Mouse (Mus musculus) kidney, postnatal 0 days (tissue): ENCODE data around the gene Hivep1. TPM values are rescaled to one million over a fixed set of nuclear protein-coding genes. Genes with fewer than 3 reads are reported as not detected.

Experiments used
- ATAC-seq: fragments of 200-750 bp; cut with Nextera tagmentation; replicated peaks from 2 replicates; pipeline ENCODE4 v1.8.0; 2017; ENCODE audit warnings: low read depth, moderate number of reproducible peaks, moderate TSS enrichment, moderate library complexity; ENCODE audit not compliant: low FRiP score
- DNase-seq: peaks from one replicate; pipeline ENCODE4 v3.0.0-alpha.2; 2016; ENCODE audit warnings: low spot score
- H3K27ac ChIP-seq: fragments of 300-500 bp; sonication (generic); 2 replicates; pipeline ENCODE4 v1.5.1; 2014; ENCODE audit warnings: mild to moderate bottlenecking
- H3K27me3 ChIP-seq: fragments of 300-500 bp; sonication (generic); 2 replicates; pipeline ENCODE4 v1.6.1; 2014; ENCODE audit warnings: low read length, mixed read lengths; ENCODE audit not compliant: insufficient read depth
- H3K36me3 ChIP-seq: fragments of 300-500 bp; sonication (generic); 2 replicates; pipeline ENCODE4 v1.6.1; 2014; ENCODE audit warnings: low read length, mixed read lengths; ENCODE audit not compliant: insufficient read depth
- H3K4me1 ChIP-seq: fragments of 300-500 bp; sonication (generic); replicated peaks from 2 replicates; pipeline ENCODE4 v1.6.1; 2014; ENCODE audit warnings: antibody characterized with exemption, low read length, mixed read lengths; ENCODE audit not compliant: insufficient read depth
- H3K4me2 ChIP-seq: fragments of 300-500 bp; sonication (generic); 2 replicates; pipeline ENCODE4 v1.6.1; 2014; ENCODE audit warnings: mild to moderate bottlenecking, low read length, moderate library complexity, mixed read lengths
- H3K4me3 ChIP-seq: fragments of 300-500 bp; sonication (generic); replicated peaks from 2 replicates; pipeline ENCODE4 v1.5.1; 2014; ENCODE audit warnings: low read depth, low read length
- H3K9ac ChIP-seq: fragments of 300-500 bp; sonication (generic); 2 replicates; pipeline ENCODE4 v1.6.1; 2014; ENCODE audit warnings: low read depth, low read length
- H3K9me3 ChIP-seq: fragments of 300-500 bp; sonication (generic); replicated peaks from 2 replicates; pipeline ENCODE4 v1.6.1; 2016; ENCODE audit warnings: low read length, inconsistent platforms, mixed read lengths
- CTCF ChIP-seq: IDR thresholded peaks from 2 replicates; pipeline ENCODE4 v1.5.1; 2016; ENCODE audit warnings: antibody characterized with exemption, low read depth, mild to moderate bottlenecking, moderate library complexity
- WGBS: fragments of 180-500 bp; shearing (Covaris S2); extraction: QIAGEN DNeasy Blood & Tissue Kit; methylation state at CpG from one replicate; pipeline ENCODE4 v1.1.7; 2014; 5-methylcytosine and 5-hydroxymethylcytosine counted together
- polyA plus RNA-seq: library from polyadenylated mRNA; unstranded; fragments of >200 nt; fragmentation: Nextera tagmentation; extraction: Ambion mirVana; gene quantifications from 2 replicates; pipeline ENCODE4 v1.2.1, GENCODE M21; 2015

The Hivep1 gene
- polyA plus RNA-seq, 1 experiment from 2014 or later = 10.6 TPM

DNA sequence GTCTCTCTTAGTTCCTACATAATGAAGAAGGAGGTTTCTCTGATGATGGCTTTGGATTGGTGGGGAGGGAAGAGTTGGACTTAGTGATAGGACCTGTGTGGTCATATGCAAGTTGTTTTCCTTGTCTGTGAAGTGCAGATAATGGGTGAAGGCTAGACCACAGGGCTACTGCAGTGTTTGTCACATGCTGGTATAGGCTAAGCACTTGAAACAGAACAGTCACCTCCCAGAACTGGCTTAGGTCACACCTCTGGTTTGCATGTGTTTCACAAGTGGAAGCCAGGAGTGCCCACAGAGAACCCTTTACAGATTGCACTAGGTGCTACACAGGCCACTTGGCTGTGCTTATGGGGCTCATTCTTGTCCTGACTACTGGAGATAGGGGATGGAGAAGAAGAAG lies 12.4 kb downstream of the Hivep1 start:
- no peak for ATAC-seq
- H3K36me3 ChIP-seq = 0 out of 2 replicates have a peak, but pooled peaks cover 8% of the 10 kb centered on the region
- H3K9ac ChIP-seq = no peak overlapping the region
- H3K4me3 ChIP-seq = no peak overlapping the region
- no peak for DNase-seq
- no peak overlapping the region for H3K27ac ChIP-seq
- H3K4me1 ChIP-seq = 0 out of 2 replicates have a peak, but pooled peaks cover 3% of the 10 kb centered on the region
- H3K9me3 ChIP-seq = no peaks in the 10 kb centered on the region
- H3K27me3 ChIP-seq = no peaks in the 10 kb centered on the region
- H3K4me2 ChIP-seq = no peak overlapping the region
- TF ChIP-seq CTCF = no peak

- H3K4me1 ChIP-seq = no peaks in the 10 kb centered on the region
- WGBS = 67% methylated on average over 4 of the region's 4 CpGs
- no peak overlapping the region for H3K4me2 ChIP-seq
- no peak overlapping the region for H3K9ac ChIP-seq
- H3K36me3 ChIP-seq = no peaks in the 10 kb centered on the region
- no peaks in the 10 kb centered on the region for H3K27me3 ChIP-seq
- H3K27ac ChIP-seq = no peak overlapping the region
- ATAC-seq (no peak), DNase-seq (no peak)
- H3K4me3 ChIP-seq = no peak overlapping the region
- no peaks in the 10 kb centered on the region for H3K9me3 ChIP-seq
- no peak for TF ChIP-seq CTCF
These were observed 18.4 kb downstream of the Hivep1 start for GRCm38 (mm10) chr13:42070236-42070635.

DNA sequence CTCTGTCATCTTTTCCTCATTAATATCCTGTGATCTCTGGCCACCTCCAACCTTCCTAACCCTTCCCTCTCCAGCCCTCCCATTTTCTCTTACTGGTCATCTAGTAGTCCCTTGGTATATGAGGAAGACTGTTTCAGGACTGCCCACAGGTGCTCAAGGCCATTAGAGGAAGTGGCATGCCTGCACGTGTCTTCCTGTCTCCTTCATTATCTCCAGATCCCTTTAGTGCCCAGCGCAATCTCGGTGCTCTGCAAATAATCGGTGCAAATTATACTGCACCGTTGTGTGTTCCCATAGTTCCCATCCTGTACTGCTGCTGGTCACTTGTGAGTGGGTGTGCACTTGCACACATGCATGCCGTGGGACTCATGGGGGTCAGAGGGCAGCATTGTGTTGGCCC lies 19.2 kb downstream of the Hivep1 start:
- DNase-seq (no peak), ATAC-seq (no peak)
- WGBS = 83% methylated on average over 6 of the region's 6 CpGs
- Histone ChIP-seq H3K4me3 (no peak overlapping the region), H3K4me1 (no peaks in the 10 kb centered on the region), H3K9ac (no peak overlapping the region), H3K27ac (no peak overlapping the region), H3K4me2 (no peak overlapping the region), H3K27me3 (no peaks in the 10 kb centered on the region), H3K9me3 (no peaks in the 10 kb centered on the region), H3K36me3 (no peaks in the 10 kb centered on the region)
- TF ChIP-seq CTCF = no peak

GRCm38 (mm10) chr13:42073285-42073684 lies 21.5 kb downstream of the Hivep1 start:
- no peak for ATAC-seq
- 59% methylated on average over 6 of the region's 6 CpGs for WGBS
- no peak for DNase-seq
- Histone ChIP-seq H3K9ac (no peak overlapping the region), H3K9me3 (no peaks in the 10 kb centered on the region), H3K4me3 (no peak overlapping the region), H3K4me1 (0 out of 2 replicates have a peak, but pooled peaks cover 4% of the 10 kb centered on the region), H3K27ac (no peak overlapping the region), H3K4me2 (no peak overlapping the region), H3K36me3 (0 out of 2 replicates have a peak, but pooled peaks cover 3% of the 10 kb centered on the region), H3K27me3 (no peaks in the 10 kb centered on the region)
- no peak for TF ChIP-seq CTCF

DNA sequence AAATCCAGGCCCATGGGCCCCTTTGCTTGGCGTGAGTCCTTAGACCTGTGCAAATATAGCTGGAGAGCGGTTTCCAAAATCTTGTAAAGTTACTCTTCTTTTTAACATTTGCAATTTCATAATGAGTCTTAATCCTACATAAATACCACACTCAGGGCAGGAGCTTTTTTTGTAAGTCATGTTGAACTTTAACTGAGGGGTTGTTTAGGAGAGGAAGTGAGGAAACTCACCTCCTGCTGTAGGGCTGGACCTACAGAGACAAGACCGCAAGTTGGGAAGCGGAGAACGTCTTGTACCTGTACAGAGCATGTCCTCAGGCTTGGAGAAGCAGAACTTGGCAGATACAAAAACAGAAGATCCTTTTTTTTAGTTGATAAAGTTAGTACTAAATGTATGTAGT lies 23.7 kb downstream of the Hivep1 start:
- DNase-seq = no peak
- no peak overlapping the region for H3K4me3 ChIP-seq
- H3K27me3 ChIP-seq = no peaks in the 10 kb centered on the region
- H3K27ac ChIP-seq = no peak overlapping the region
- H3K9ac ChIP-seq = no peak overlapping the region
- H3K4me1 ChIP-seq = 0 out of 2 replicates have a peak, but pooled peaks cover 4% of the 10 kb centered on the region
- ATAC-seq = no peak
- H3K36me3 ChIP-seq = 0 out of 2 replicates have a peak, but pooled peaks cover 9% of the 10 kb centered on the region
- WGBS = 91% methylated on average over 5 of the region's 5 CpGs
- no peak overlapping the region for H3K4me2 ChIP-seq
- TF ChIP-seq CTCF = no peak
- no peaks in the 10 kb centered on the region for H3K9me3 ChIP-seq

- Histone ChIP-seq H3K9ac (no peak overlapping the region), H3K27ac (no peak overlapping the region), H3K9me3 (no peaks in the 10 kb centered on the region), H3K27me3 (no peaks in the 10 kb centered on the region), H3K4me2 (no peak overlapping the region), H3K36me3 (0 out of 2 replicates have a peak, but pooled peaks cover 9% of the 10 kb centered on the region), H3K4me1 (0 out of 2 replicates have a peak, but pooled peaks cover 4% of the 10 kb centered on the region), H3K4me3 (no peak overlapping the region)
- ATAC-seq (no peak), DNase-seq (no peak)
- WGBS = 89% methylated on average over 5 of the region's 5 CpGs
- no peak for TF ChIP-seq CTCF
These were observed 25.0 kb downstream of the Hivep1 start for GRCm38 (mm10) chr13:42076751-42077302.

GRCm38 (mm10) chr13:42077629-42078028 lies 25.8 kb downstream of the Hivep1 start:
- no peak for DNase-seq
- 79% methylated on average over 3 of the region's 3 CpGs for WGBS

More at GRCm38 (mm10) chr13:42077629-42078028, 25.8 kb downstream of the Hivep1 start:
- Histone ChIP-seq H3K9me3 (no peaks in the 10 kb centered on the region), H3K27me3 (no peaks in the 10 kb centered on the region), H3K4me3 (no peak overlapping the region), H3K36me3 (0 out of 2 replicates have a peak, but pooled peaks cover 9% of the 10 kb centered on the region), H3K9ac (no peak overlapping the region), H3K4me1 (0 out of 2 replicates have a peak, but pooled peaks cover 4% of the 10 kb centered on the region), H3K27ac (no peak overlapping the region), H3K4me2 (no peak overlapping the region)
- ATAC-seq = no peak
- TF ChIP-seq CTCF = no peak
